Mouse (Mus musculus) olfactory bulb, adult 2 months (tissue): ENCODE measurements around the gene Banp.

Experiments used
- CTCF ChIP-seq: fragments of 200-500 bp; IDR thresholded peaks from 2 replicates; pipeline ENCODE4 v1.5.1; 2012; ENCODE audit warnings: low read depth, mild to moderate bottlenecking, low read length, moderate library complexity; ENCODE audit not compliant: insufficient read depth
- POLR2A ChIP-seq: fragments of 200-500 bp; IDR thresholded peaks from 2 replicates; pipeline ENCODE4 v1.6.1; 2012; ENCODE audit warnings: mild to moderate bottlenecking, low read depth, low read length, moderate library complexity; ENCODE audit not compliant: insufficient read depth

GRCm38 (mm10) chr8:122056882-122057281, 107.3 kb downstream of the Banp start:
- TF ChIP-seq CTCF (no peak), POLR2A (no peak)
